Mouse (Mus musculus) mouse trophoblast stem cell (cell line): Measurements from ENCODE around the gene Atrnl1.

ENCODE experiments used
- in situ Hi-C, 2 experiments: fragments of 300-500 bp; cut with MseI, MboI; formaldehyde crosslinking; loops; 2 replicates in 1 of 2; 3 replicates in 1 of 2; pipeline ENCODE4 v1.15.1; 2025

The Atrnl1 gene

DNA sequence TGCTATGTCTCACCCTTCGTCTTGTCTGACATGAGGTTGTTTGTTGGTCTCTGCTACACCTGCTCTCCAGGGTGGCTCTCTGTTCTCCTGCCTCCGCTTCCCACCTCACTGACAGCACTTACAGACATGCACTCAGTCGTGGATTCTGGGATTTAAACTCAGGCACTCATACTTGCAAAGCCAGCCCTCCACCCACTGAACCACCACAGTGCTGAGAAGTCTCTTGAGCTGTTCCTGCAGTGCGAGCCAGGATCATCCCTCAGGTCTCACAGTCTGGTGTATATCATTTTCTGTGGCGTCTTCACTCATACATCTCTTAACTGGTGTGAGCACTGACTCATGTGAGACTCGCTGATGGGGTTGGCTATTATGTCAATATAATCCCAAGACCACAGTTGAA lies 353.0 kb downstream of the Atrnl1 start:
- in situ Hi-C loops, result no loop called here

GRCm38 (mm10) chr19:57969766-57970165 lies 358.9 kb downstream of the Atrnl1 start:
- in situ Hi-C loops, result no loop called here

DNA sequence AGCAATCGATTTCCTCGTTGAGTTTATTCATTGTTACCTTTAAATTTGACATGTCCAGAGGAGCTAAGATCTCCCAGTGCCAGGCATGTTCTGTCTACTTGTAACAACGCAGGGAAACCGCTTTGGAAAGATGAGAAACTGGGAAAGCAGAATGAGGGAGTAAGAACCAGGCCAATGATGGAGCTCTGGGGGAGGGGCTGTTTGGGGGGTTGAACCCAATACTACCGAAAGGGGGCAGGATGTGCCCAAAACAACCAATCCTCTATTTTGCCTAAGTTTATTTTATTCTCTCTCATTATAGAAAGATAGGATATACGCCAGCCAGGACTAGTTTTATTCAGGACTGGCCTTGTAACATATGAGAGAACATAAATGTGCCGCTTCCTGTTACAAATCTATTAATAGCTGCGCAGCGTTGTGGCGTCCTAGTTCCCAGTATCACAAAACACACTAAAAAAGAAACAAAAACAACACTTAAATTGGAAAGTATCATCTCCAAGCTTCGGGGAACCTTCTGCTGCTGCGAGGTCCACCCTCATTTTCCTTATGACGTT lies 359.6 kb downstream of the Atrnl1 start:
- in situ Hi-C loops, result no loop called here

DNA sequence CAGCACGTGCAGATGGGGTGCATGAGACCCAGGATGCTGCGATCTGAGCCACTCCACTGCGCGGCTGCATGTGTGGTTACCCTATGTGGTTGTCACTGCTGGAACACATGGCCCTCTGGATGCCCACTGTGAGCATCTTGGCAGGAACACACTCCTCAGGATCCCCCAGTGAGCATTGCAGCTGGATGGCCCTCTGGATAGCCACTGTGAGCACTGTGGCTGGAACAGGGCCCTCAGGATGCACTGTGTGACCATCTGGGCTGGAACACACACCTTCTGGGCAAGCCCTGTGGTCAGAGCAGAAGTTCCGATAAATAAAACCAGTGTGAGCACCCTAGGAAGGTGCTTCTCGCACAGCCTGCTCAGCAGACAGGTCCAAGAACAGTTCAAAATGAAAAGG lies 364.4 kb downstream of the Atrnl1 start:
- in situ Hi-C loops, result no loop called here

DNA sequence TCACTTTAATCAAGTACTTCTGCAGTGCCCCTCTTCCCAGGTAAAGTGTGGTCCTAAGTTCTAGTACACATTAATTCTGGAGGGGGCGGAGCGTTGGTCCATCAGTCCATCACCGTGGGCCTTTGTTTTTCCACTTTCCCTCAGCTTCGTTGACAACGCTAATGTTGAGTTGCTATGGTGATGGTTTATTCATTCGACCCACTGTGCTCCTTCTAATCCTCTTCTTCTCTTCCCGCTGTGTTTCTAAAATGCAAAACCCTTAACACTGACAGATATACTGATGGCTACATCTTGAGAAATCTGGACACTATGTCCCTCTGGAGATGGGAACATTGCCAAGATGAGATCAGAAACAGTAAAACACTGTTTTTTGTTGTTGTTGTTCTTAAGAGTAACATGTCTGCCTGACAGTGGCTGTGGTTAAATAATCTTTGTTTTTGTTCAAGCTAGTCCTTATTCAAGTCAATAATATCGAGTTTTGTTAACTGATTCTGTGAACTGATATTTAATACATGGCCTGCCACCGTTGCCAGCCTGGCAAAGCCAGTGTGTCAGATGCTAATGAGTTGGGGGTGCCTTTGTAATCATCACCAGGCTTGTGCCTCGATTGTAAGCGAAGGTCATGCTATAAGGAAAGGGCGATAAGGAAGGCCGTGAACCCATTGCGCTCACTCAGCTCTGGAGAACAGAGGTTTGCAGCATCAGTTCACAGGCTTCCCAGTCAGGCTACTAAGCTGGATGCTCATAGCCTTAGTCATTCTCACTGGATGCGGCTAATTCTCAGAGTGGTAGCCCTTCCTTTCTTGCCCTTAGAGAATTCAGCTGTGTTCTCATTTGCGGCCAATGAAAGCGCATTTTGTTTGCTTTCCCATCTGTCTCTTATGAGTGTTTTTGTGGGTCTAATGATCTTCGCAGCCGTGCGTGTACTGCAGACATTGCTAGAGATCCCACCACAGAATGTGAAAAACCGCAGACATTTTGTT lies 375.4 kb downstream of the Atrnl1 start:
- in situ Hi-C loops, result no loop called here

- in situ Hi-C loops, result no loop called here
These were observed 377.0 kb downstream of the Atrnl1 start for GRCm38 (mm10) chr19:57987696-57988393.

- in situ Hi-C loops, result no loop called here
These were observed 377.8 kb downstream of the Atrnl1 start for GRCm38 (mm10) chr19:57988559-57989093.

GRCm38 (mm10) chr19:57991099-57991760 lies 380.4 kb downstream of the Atrnl1 start:
- in situ Hi-C loops, result loop anchor here (10.0 kb wide), 1 partner anchor 474 kb away; no protein-coding TSS in a partner anchor

DNA sequence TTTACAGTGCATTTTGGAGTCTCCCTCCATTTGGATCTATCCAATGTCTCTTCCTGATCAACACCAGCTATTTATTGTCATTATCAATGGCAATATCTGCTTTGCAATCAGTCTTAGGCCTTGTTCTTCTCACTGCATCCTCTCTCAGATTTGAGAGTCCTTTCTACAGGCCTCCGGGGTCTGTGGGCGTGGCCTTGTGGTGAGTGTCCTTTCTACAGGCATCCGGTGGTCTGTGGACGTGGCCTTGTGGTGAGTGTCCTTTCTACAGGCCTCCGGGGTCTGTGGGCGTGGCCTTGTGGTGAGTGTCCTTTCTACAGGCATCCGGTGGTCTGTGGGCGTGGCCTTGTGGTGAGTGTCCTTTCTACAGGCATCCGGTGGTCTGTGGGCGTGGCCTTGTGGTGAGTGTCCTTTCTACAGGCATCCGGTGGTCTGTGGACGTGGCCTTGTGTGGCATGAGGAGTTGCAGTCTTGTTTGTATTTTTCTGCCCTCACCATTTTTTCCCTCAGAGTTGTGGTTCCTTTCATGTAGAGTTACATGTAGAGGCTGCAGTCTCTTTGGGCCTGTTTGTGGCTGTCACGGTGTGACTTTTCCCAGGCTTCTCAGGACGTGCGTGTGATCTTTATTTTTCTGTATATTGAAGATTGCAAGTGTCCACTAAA lies 383.5 kb downstream of the Atrnl1 start:
- in situ Hi-C loops, result loop anchor here (10.0 kb wide), 1 partner anchor 470 kb away; no protein-coding TSS in a partner anchor

DNA sequence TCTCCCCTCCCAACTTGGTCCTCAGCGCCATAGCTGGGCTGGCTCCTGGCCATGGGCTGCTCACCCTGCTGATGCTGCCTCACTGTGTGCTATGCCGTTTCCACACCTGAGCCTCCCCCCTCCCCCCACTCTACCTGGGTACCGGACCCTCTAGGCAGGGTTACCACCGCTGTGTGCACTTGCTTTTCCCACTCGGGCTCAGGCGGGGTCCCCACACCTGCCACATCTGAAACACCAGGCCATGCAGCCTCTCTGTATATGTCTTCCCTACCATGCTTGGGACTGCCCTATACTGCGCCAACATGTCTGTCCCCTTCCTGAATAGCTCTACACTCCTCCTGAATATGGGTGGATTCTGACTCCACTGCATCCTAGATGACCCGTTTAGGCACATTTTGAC lies 384.2 kb downstream of the Atrnl1 start:
- in situ Hi-C loops, result loop anchor here (10.0 kb wide), 1 partner anchor 470 kb away; no protein-coding TSS in a partner anchor

GRCm38 (mm10) chr19:57997961-57998360 lies 387.1 kb downstream of the Atrnl1 start:
- in situ Hi-C loops, result loop anchor here (10.0 kb wide), 1 partner anchor 467 kb away; no protein-coding TSS in a partner anchor

- in situ Hi-C loops, result no loop called here
These were observed 400.8 kb downstream of the Atrnl1 start for GRCm38 (mm10) chr19:58011636-58012035.

GRCm38 (mm10) chr19:58015741-58016140 lies 404.9 kb downstream of the Atrnl1 start:
- in situ Hi-C loops, result no loop called here

DNA sequence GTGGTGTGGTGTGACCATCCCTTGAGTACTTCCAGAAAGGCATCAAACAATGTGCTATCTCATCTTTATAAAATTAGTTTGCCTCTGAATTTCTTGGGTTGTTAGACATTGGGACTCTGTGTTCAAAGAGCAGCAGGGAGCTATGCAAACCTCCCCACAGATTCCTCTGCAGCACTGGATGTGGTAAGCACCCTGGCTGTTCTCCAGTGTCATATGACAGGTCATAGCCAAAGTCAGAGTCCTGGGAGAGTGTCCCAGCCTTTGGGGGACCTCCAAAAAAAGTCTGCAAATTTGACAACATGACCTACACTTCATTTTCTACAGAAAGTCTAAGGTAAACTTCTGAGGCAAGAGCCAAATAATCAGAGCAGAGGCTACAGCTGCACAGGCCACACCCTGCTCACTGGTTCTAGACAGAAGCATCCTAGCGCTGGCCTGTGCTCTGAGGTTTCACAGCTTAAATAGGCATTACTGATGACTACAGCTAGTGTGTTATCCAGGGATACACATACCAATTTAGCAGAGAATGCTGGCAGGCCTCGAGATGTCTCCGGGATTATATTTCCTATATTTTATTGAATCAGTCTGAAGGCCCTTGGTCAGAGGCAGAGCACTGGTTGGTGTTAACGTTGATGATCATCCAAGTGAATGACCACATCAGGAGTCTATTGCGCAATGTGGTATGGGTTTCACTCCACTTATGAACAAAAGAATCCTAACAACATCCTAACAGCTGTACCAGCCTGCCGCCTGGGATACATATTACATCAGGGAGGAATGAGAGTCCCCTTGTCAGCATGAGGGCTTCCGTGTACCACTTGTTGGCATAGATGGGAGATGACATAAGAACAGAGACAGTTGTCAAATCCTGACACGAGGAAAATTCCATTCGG lies 406.0 kb downstream of the Atrnl1 start:
- in situ Hi-C loops, result no loop called here

GRCm38 (mm10) chr19:58017468-58017867 lies 406.6 kb downstream of the Atrnl1 start:
- in situ Hi-C loops, result no loop called here

GRCm38 (mm10) chr19:58018698-58019097 lies 407.9 kb downstream of the Atrnl1 start:
- in situ Hi-C loops, result no loop called here

GRCm38 (mm10) chr19:58021514-58022284 lies 410.9 kb downstream of the Atrnl1 start:
- in situ Hi-C loops, result no loop called here

DNA sequence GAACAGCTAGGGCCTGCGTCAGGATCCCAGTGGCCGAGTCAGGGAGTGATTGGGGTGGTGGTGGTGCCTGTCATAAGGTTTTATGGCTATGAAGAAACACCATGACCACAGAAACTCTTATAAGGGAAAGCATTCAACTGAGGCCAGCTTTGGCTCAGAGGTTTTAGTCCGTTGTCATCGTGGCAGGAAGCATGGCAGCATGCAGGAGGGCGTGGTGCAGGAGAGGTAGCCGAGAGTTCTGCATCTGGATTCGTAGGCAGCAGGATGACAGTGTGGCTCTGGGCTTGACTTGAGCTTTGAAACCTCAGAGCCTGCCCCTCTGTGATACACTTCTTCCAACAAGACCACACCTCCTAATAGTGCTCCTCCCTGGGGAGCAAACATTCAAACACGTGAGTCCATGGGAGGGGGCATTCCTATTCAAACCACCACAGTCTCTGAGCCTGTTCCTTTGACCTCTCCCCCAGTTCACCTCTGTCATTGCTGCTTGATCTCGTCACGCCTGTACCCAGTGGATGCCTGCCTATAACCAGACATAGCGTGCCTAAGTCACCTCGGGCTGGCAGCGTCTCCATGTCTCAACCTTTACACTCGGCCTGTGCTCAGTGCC lies 412.5 kb downstream of the Atrnl1 start:
- in situ Hi-C loops, result no loop called here

GRCm38 (mm10) chr19:58025053-58025452 lies 414.2 kb downstream of the Atrnl1 start:
- in situ Hi-C loops, result no loop called here
